Comparison of ENCODE assay signal across 7 mouse cellular contexts in genomic region chr12:24651642-24652342, GRCm38 (mm10). TPM values are rescaled to one million over a fixed set of nuclear protein-coding genes. Genes with fewer than 3 reads are reported as not detected.
DNase-seq lines count a peak whose midpoint lies in the region; ATAC-seq and TF ChIP-seq lines count a peak whose summit lies in the region.

No protein-coding gene starts in this region.

- H3K27me3 ChIP-seq in intestine, postnatal 0 days (replicated peaks; ENCODE audit: control insufficient read depth, insufficient read depth, low read length), result no peaks in the 10 kb centered on the region
- H3K27me3 ChIP-seq in midbrain, embryonic 12.5 days, result peaks cover 19% of the 10 kb centered on the region
- no peaks in the 10 kb centered on the region for H3K27me3 ChIP-seq in small intestine, adult 2 months (ENCODE audit: control insufficient read depth, insufficient read depth, low read length)

- H3K4me2 ChIP-seq in intestine, postnatal 0 days (replicated peaks; ENCODE audit: low read depth), result peak overlapping the region; percentile 70
- peak overlapping the region; percentile 71 for H3K4me2 ChIP-seq in midbrain, embryonic 12.5 days (replicated peaks)

- TF ChIP-seq CTCF in intestine, postnatal 0 days (IDR thresholded peaks at IDR 0.05; ENCODE audit: low read depth), result no peak
- TF ChIP-seq CTCF in small intestine, adult 2 months (IDR thresholded peaks at IDR 0.05; ENCODE audit: extremely low read depth, insufficient read length, insufficient replicate concordance, low read depth, low read length), result no peak

- H3K4me3 ChIP-seq in intestine, postnatal 0 days (ENCODE audit: low read depth, low read length), result peak overlapping the region; percentile 98
- H3K4me3 ChIP-seq in midbrain, embryonic 12.5 days, result peak overlapping the region; percentile 87
- peak overlapping the region; percentile 95 for H3K4me3 ChIP-seq in small intestine, adult 2 months (ENCODE audit: low read depth, low read length)

- TF ChIP-seq POLR2A in small intestine, adult 2 months (IDR thresholded peaks at IDR 0.05; ENCODE audit: low read depth, low read length), result no peak; the same call in none of the 2 replicates

- peaks cover 35% of the 10 kb centered on the region for H3K36me3 ChIP-seq in intestine, postnatal 0 days (ENCODE audit: control insufficient read depth, insufficient read depth)
- peaks cover 29% of the 10 kb centered on the region for H3K36me3 ChIP-seq in midbrain, embryonic 12.5 days
- H3K36me3 ChIP-seq in small intestine, adult 2 months (ENCODE audit: control insufficient read depth, insufficient read depth, low read length), result peaks cover 6% of the 10 kb centered on the region

- WGBS in intestine, postnatal 0 days, result 1% methylated on average over 36 of the region's 36 CpGs
- WGBS in midbrain, embryonic 12.5 days, result under 1% methylated on average over 35 of the region's 36 CpGs
- WGBS in small intestine, adult 2 months, result 2% methylated on average over 36 of the region's 36 CpGs

- H3K27ac ChIP-seq in intestine, postnatal 0 days (ENCODE audit: low read depth, low read length), result peak overlapping the region; percentile 99
- peak overlapping the region; percentile 93 for H3K27ac ChIP-seq in midbrain, embryonic 12.5 days (replicated peaks)
- H3K27ac ChIP-seq in small intestine, adult 2 months (ENCODE audit: insufficient read depth, low read depth, low read length), result peak overlapping the region; percentile 91

- peak; percentile 83 for ATAC-seq in intestine, postnatal 0 days
- ATAC-seq in midbrain, embryonic 12.5 days (ENCODE audit: low FRiP score, low read depth), result peak; percentile 77

- DNase-seq in adrenal gland, adult 8-10 months, result peak; percentile 97
- peak; percentile 99 for DNase-seq in embryo, embryonic 9.5 days (ENCODE audit: extremely low spot score)
- peak; percentile 95 to 98 for DNase-seq in gastrocnemius, postnatal 4 days (ENCODE audit: low spot score in 2 of 2)
- peak; percentile 91 for DNase-seq in left cerebral cortex, postnatal 4 days

- peak overlapping the region; percentile 98 for H3K9ac ChIP-seq in intestine, postnatal 0 days (ENCODE audit: low read depth, low read length)
- peak overlapping the region; percentile 88 for H3K9ac ChIP-seq in midbrain, embryonic 12.5 days (replicated peaks)

- H3K4me1 ChIP-seq in intestine, postnatal 0 days (replicated peaks; ENCODE audit: control insufficient read depth, insufficient read depth, low read length), result peaks cover 7% of the 10 kb centered on the region; the same call in 1 of the 2 replicates
- peaks cover 33% of the 10 kb centered on the region for H3K4me1 ChIP-seq in midbrain, embryonic 12.5 days
- peaks cover 9% of the 10 kb centered on the region; the same call in 1 of the 2 replicates for H3K4me1 ChIP-seq in small intestine, adult 2 months (ENCODE audit: control insufficient read depth, insufficient read depth, insufficient read length, low read length)

- intact Hi-C loops in left cerebral cortex, postnatal 4 days (cut with DNase I), result no loop called here

- H3K9me3 ChIP-seq in intestine, postnatal 0 days (ENCODE audit: control insufficient read depth), result no peaks in the 10 kb centered on the region
- H3K9me3 ChIP-seq in midbrain, embryonic 12.5 days, result no peaks in the 10 kb centered on the region

RNA-seq across cellular contexts. Expression of gene Klf11, which starts 0.7 kb away (rescaled TPM):
- 10 to 100 TPM; 10.9 to 15.3 (median 13.7) TPM for total RNA-seq in adrenal gland, adult 8-10 months (2022)
- 10 to 100 TPM; 18.9 to 19.4 TPM for total RNA-seq in gastrocnemius, postnatal 4 days (2021)
- 7.3 and 8.1 TPM in 2 replicates for polyA plus RNA-seq in intestine, postnatal 0 days (2015; fragmentation: Nextera tagmentation; extraction: Ambion mirVana)
- total RNA-seq in left cerebral cortex, postnatal 4 days (2021), result 10 to 100 TPM; 23.4 to 24.8 TPM
- 19.4 and 19.7 TPM in 2 replicates for polyA plus RNA-seq in midbrain, embryonic 12.5 days (2016; fragmentation: Nextera tagmentation; extraction: Ambion mirVana)
- 1.7 and 4.2 TPM in 2 replicates for polyA plus RNA-seq in small intestine, adult 2 months (2012; rRNA removed)

RNA-seq across cellular contexts. Expression of gene Cys1, which starts 29.8 kb away (rescaled TPM):
- total RNA-seq in adrenal gland, adult 8-10 months (2022), result 1 to 10 TPM; 4.2 to 6.5 (median 6.4) TPM
- total RNA-seq in gastrocnemius, postnatal 4 days (2021), result 10 to 100 TPM in 1 of 2 experiments, 1 to 10 TPM in 1; 8.0 to 13.9 TPM
- polyA plus RNA-seq in intestine, postnatal 0 days (2015; fragmentation: Nextera tagmentation; extraction: Ambion mirVana), result 1.3 and 1.7 TPM in 2 replicates
- total RNA-seq in left cerebral cortex, postnatal 4 days (2021), result 1 to 10 TPM; 8.4 to 8.5 TPM
- polyA plus RNA-seq in midbrain, embryonic 12.5 days (2016; fragmentation: Nextera tagmentation; extraction: Ambion mirVana), result 1.1 and 1.7 TPM in 2 replicates
- 2.2 and 2.9 TPM in 2 replicates for polyA plus RNA-seq in small intestine, adult 2 months (2012; rRNA removed)

RNA-seq across cellular contexts. Expression of gene Rrm2, which starts 56.2 kb away (rescaled TPM):
- 10 to 100 TPM in 1 of 4 experiments, 1 to 10 TPM in 3; 4.9 to 10.4 (median 6.8) TPM for total RNA-seq in adrenal gland, adult 8-10 months (2022)
- 10 to 100 TPM; 35.7 to 35.8 TPM for total RNA-seq in gastrocnemius, postnatal 4 days (2021)
- 36.9 and 37.4 TPM in 2 replicates for polyA plus RNA-seq in intestine, postnatal 0 days (2015; fragmentation: Nextera tagmentation; extraction: Ambion mirVana)
- total RNA-seq in left cerebral cortex, postnatal 4 days (2021), result 10 to 100 TPM; 26.0 to 29.3 TPM
- 429 and 434 TPM in 2 replicates for polyA plus RNA-seq in midbrain, embryonic 12.5 days (2016; fragmentation: Nextera tagmentation; extraction: Ambion mirVana)
- 3.5 and 5.9 TPM in 2 replicates for polyA plus RNA-seq in small intestine, adult 2 months (2012; rRNA removed)

Comparison
In these comparisons a context has a peak if more than half of its experiments do, and no peak if none do; other contexts are left out.
1. Peak in every context shown above with its lines: DNase-seq, ATAC-seq, H3K4me3 ChIP-seq and H3K27ac ChIP-seq.